Mouse (Mus musculus): Measurements from ENCODE around the gene Phex.

The Phex gene

DNA sequence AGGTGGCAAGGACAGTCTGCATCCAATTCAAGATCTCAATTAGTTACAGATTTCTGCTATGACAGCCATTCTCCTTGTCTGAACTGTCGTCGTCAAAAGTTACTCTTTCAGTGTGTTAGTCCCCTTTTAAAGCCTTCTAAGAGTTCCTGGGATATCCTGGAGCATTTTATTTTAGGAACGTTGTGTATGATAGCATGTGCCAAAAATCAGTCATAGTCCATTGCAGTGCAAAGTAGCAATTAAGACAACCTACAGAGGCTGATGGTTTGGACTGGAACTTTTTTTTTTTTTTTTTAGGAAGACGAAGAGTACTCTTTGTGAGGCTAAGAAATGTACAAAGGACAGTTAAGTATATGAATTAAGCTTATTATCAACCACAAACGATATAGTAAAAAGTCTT, at the start of gene Phex:
Gene Phex (minus strand): TSS at position 101 of the 400 bp plus-strand sequence.
- WGBS, result 47% methylated on average over 5 of the region's 5 CpGs

DNA sequence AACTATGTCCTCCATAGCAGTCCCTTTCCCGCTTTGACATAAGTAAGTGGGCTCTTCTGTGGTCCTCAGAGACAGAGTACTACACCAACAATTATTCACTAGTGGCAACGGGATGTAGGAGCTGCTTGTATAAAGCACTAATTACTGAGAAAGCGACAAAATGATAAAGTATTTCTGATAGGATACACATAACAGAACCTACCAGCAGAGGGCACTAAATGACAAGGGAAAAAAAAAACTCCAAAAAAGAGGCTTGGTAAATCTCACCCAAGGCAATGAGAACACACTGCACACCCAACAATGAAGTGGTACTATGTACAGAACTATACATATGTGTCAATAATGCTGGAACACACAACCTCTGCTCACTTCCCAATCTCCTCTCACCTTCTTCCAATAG, 47.6 kb upstream of the Phex start:
- WGBS, result 48% methylated on average over 3 of the region's 3 CpGs

DNA sequence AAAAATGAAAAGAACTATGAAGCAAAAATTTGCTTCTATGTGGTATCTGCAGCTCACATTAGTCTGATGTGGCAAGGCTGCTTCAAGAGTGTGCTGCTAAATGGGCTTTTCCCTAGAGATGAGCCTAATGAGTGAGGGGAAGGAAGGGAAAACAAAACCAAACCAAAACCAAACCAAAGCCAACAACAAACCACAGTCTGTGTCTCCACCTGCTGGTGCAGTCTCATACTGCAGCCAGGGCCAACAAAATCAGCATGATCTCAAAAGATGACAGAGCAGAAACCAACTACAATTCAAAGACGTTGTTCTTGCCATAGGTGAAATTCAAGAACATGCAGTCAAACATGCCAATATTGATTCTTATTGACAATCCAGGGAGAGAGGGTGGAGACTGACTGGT, 39.3 kb upstream of the Phex start:
- WGBS, result 36% methylated on average over 1 of the region's 1 CpGs

DNA sequence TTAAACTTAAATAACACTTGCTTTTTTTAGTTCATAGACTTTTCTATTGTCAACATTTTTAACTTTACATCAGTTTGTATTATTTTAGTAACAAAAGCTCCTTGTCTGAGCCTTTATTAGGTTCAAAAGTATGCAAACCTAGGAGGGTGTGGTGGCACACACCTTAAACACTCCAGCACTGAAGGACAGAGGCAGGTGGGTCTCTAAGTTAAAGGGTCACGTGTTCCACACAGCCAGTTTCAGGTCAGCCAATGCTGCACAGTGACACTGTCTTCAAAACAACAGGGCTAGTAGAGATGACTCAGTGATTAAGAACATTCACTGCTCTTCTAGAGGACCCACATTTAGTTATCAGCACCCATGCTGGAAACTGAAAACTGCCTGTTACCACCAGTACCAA, 33.9 kb upstream of the Phex start:
- WGBS, result 88% methylated on average over 1 of the region's 1 CpGs

DNA sequence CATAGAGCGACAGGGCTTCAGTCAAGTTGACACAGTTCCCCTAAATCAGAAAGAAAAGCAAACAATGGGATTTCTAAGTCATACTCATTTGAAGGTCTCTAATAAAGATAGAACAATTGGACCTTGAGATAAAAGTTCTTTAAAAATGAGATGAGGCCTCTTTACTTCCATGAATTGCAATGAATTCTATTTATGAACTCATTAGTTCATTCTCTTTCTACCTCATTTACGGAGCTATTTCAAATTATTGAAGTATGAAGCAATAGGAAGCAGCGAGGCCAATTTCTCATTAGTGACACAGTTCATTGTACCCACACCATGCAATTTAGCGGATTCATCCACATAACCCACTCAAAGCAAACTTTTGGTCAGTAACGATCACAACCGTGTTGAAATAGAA, 32.3 kb upstream of the Phex start:
- 68% methylated on average over 6 of the region's 6 CpGs for WGBS

DNA sequence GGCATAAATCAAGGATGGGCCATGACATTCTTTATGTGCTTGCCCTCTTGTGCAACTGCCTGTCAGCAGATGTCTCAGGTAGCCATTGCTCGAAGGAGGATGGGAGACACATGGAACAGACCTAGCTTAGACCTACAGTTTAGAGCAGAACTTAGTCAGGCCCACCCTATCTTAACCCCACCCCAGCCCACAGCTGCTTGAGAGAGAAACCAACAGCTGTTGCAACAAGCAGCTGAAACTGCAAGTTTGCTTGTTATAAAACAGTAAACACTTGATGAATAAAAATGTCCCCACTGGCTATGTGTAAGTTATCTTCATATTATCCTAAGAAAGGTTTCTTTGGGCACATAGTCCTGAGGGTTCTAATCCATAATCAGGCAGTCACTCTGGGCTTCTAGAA, 19.7 kb upstream of the Phex start:
- WGBS, result 92% methylated on average over 1 of the region's 1 CpGs

DNA sequence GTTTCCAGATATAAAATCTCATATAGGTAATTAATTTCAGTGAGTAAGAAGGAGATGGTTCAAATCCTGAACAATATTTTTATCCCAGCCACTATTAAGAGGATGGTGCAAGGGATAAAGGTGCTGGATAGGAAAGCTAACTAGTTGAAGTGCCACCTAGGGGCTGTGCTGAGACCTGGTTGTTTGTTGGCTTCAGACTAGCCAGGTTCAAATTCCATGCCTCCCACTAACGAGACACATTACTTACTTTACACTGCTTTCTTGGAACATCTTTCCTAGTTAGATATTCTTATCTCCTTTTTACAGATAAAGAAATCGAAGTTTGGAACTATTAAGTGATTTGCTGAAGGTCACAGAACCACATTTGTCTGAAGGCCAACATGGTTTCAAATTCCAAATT, 4.3 kb upstream of the Phex start:
- 42% methylated on average over 2 of the region's 2 CpGs for WGBS

GRCm38 (mm10) chrX:157404919-157405318, 10.2 kb downstream of the Phex start:
- WGBS, result 75% methylated on average over 6 of the region's 6 CpGs

DNA sequence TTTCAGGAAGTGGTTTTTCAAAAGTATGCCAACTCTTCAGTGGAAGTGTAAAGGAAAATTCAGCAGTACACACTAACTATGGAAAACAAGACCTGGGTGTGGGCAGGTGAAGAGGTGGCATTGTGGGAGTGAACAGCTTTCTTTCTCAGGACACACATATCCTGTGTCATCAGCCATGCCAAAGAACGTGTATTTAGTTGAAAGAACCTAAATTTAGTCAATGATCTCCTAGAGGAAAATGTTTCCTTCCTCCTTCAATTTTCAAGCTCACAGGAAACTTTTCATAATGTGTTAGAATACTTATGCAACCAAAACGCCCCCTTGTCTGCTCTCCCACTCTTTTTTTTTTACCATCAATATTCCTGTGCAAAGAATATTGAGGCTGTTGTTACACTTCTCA, 23.9 kb downstream of the Phex start:
- 35% methylated on average over 2 of the region's 2 CpGs for WGBS

DNA sequence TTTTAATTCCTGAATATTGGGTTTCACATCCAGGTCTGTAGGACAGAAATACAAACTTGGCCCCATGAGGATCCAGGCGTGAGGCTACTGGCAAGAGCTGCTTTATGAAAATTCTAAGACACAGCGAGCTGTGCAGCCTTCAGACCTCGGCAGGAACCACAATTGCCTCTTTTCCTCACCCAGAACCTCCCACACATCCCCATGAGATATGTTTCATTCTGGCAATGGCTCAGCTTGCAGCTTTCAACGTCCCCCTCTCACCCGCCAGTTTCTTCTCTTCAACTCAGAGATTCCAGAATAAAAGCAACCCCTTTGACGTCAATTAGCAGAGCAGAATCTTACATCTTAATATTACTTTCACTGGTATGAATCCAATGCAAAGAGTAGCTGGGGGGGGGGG, 25.0 kb downstream of the Phex start:
- 39% methylated on average over 6 of the region's 6 CpGs for WGBS

DNA sequence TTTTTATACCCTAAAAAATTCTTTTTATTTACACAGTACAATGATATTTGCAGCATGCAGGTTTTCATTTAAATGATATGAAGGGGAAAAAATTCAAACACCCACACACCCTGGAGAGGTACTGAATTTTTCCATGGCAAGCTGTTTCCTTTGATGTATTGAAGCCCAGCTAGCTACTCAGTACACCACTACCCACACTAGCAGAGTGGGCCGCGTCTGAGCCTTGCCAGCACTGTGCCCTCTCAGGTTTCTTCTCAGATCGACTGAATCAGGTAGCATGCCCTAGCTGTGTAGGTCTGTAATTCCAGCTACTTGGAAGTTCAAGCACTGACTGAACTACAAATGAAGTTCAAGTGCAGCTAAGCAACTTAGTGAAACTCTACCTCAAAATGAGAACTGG, 26.7 kb downstream of the Phex start:
- 42% methylated on average over 3 of the region's 3 CpGs for WGBS

DNA sequence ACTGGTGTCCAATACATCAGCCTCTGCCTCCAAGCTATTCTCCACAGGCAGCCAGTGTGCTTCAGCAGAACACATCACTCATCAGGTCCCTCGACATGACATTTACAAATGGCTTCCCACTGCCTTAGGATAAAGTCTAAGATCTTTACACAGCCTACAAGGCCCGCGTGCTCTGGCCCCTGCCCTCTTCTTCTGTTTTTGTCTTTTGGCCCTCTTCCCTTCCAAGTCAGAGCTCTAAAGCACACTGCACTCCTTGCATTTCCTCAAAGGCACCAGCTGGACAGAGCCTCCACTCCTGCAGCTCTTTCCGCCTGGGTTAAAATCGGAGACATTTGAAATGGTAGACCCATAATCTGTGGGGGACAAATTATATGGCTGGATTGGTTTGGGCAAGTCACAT, 28.1 kb downstream of the Phex start:
- 84% methylated on average over 5 of the region's 5 CpGs for WGBS

- 49% methylated on average over 10 of the region's 10 CpGs for whole genome bisulfite sequencing
Measured at GRCm38 (mm10) chrX:157378822-157379221, 36.3 kb downstream of the Phex start.

DNA sequence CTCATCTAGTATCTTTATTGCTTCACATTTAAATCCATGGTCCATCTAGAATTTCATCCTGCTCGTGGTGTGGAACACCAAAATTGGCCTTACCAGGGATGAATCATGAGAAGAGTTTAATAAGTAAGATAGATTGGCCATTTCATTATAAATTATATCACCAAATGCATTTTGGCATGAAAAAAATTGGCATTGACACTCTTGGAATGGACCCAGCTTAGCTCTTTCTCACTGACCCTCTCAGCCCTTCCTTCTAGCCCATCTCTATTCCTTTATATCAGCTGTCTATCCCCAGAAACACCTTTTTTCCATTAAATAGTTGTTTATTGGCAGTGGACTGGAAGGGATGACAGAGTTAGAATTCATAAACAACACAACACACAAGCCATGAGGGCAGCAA, 37.7 kb downstream of the Phex start:
- WGBS, result 100% methylated on average over 1 of the region's 1 CpGs

DNA sequence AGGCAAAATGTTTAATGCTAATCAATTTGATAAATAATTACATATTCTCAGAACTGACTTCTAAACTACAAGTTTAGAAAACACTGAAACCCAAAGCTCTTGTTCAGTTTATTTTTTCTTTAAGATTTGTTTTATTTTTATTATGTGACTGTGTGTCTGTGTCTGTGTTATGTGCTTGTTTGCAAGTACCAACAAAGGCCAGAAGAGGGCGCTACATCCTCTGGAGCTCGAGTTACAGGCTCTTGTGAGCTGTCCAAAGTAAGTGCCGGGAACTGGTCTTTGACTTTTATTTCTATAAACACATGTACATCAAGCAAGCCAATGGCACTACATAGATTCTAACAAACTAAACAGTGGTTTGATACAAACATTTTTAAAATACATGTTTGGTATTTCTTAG, 41.2 kb downstream of the Phex start:
- 80% methylated on average over 3 of the region's 3 CpGs for WGBS

DNA sequence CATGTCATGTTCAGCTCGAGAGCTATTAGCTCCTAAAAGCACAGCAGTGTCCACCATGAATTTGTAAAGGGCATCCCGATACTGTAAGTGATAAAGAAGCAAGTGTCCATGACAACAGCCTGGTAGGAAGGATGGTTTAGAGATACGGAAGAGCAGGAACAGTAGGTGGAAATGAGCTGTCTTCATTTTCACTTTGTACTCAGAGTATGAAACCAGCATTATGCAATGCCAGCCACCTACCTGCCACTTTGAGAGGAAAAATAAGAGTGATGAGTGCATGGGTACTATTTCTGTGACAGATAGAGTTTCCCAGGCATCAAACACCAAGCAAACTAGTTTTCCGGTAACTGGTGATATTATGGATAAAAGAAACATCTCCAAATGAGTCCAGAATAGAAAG, 59.6 kb downstream of the Phex start:
- 56% methylated on average over 4 of the region's 4 CpGs for WGBS

GRCm38 (mm10) chrX:157346201-157346600, 68.9 kb downstream of the Phex start:
- 96% methylated on average over 6 of the region's 6 CpGs for WGBS

- WGBS, result 72% methylated on average over 4 of the region's 4 CpGs
Measured at GRCm38 (mm10) chrX:157334726-157335125, 80.4 kb downstream of the Phex start.

DNA sequence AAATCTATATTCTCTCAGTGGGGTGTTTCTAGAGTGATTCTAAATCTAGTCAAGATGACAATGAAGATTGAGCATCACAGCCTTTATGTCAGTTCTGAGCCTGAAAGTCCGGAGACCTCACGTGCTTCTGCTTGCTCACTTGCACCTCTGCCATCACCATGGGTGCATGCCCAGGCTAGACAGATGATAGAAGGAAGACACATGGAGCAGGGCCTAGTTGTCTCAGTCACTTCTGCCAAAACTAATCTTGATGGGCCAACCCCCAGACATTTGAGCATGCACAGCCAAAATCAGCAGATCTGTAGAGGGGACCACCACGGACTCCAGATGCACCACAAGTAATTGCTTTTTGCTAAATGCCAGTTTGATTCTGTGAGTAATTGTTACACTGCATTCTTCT, 85.3 kb downstream of the Phex start:
- WGBS, result 86% methylated on average over 3 of the region's 3 CpGs

GRCm38 (mm10) chrX:157328396-157328795, 86.7 kb downstream of the Phex start:
- 62% methylated on average over 1 of the region's 1 CpGs for WGBS

DNA sequence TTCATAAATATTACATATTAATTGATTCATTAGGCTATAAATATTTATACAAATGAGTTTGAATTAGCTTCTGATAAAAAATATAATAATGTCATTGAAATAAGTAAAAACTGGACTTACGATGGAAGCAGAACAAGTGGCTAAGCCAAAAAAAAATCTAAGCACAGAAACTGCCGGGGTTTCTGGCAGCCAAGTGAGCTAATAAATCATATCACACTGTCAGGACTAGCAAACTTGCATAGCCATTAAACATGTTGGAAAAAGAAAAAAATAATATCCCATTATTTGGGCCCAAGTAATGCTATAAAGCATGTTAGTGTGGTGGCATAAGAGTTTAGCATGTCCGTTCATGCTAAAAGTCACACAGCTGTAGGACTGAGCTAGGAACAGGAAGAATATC, 87.4 kb downstream of the Phex start:
- 92% methylated on average over 3 of the region's 3 CpGs for WGBS

GRCm38 (mm10) chrX:157324396-157324795, 90.7 kb downstream of the Phex start:
- WGBS, result 73% methylated on average over 3 of the region's 3 CpGs

DNA sequence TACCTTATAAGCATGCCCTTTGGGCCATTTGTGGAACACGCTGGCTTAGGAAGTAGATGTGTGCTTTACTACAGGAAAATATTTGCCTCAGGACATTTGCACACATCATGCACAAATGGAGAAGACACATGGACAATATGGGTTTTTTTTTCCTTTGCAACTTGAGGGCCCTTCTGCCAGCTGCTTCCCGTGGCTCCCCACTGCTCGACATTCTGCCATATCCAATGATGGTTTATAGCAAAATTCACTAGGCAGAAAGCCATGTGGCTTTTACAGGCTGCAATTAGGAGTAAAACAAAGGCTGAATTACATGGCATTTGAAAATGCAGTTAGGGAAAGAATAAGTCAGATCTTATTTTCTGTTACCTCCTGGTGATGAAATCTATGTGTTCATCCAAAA, 104.8 kb downstream of the Phex start:
- WGBS, result 83% methylated on average over 3 of the region's 3 CpGs

GRCm38 (mm10) chrX:157308171-157308570, 106.9 kb downstream of the Phex start:
- 43% methylated on average over 1 of the region's 1 CpGs for WGBS

- WGBS, result 3% methylated on average over 3 of the region's 3 CpGs
Measured at GRCm38 (mm10) chrX:157307411-157307810, 107.7 kb downstream of the Phex start.

Data from cerebral cortex, adult 2 months (tissue).